ENCODE assay signal across 14 mouse cellular contexts in the genomic region with DNA sequence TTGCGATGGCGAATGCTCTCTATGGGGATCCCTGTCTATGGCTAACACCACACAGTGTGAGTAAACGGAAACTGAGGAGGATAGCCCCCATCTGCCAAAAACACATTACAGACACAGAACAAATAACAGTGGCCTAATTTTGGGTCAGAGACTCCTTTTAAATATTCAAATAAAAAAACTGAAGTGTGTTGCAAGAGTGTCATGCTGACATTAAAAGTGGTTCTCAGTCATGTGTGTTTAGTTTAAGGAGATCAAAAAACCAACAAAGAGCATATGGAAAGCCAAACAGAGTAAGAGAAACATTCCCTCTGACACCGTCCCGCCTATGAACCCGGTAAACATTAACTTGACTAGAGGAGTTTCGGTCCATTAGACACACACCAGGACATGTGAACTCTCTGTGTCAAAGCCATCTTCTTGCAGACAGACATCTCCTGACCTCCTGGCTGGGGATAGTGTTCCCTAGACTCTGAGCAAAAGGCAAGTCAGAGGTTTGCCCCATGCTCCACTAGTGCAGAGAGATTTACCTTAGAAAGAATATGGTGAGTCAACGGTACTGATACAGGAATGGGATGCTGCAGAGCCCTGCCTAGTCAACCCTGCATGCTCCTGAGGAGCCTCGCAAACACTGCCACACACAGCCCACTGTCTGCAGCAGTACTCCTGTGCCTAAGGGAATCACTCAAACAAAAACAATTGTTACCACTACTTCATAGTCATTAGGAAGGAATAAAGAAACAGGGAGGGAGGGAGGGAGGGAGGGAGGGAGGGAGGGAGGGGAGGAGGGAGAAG.
DNase-seq lines count a peak whose midpoint lies in the region; ATAC-seq and TF ChIP-seq lines count a peak whose summit lies in the region.
"Had no signal": no experiment of that assay in that cellular context is flagged by ENCODE, and none has a peak within 500 bp of the region (broad histone marks: within the 10 kb centered on the region; RNA-seq: fewer than 3 reads in every experiment).

No protein-coding gene starts in this region.

- no peaks in the 10 kb centered on the region for H3K36me3 ChIP-seq in lung, postnatal 0 days (ENCODE audit: insufficient read depth, low read length)

- H3K4me1 ChIP-seq in lung, postnatal 0 days (ENCODE audit: insufficient read depth, low read depth, low read length): peaks cover 6% of the 10 kb centered on the region; the same call in 1 of the 2 replicates

- peak; percentile 52; the same call in 1 of the 2 replicates for TF ChIP-seq EP300 in lung, postnatal 0 days (IDR thresholded peaks at IDR 0.05)

- no peak overlapping the region for H3K4me2 ChIP-seq in lung, postnatal 0 days (replicated peaks; ENCODE audit: low read depth, low read length)
- H3K4me2 ChIP-seq: midbrain, embryonic 11.5 days had no signal

- 29% methylated on average over 9 of the region's 9 CpGs for WGBS in lung, postnatal 0 days

- H3K27ac ChIP-seq in lung, postnatal 0 days (ENCODE audit: low read length): no peak overlapping the region; the same call in 1 of the 2 replicates

- H3K9ac ChIP-seq in lung, postnatal 0 days (replicated peaks; ENCODE audit: low read depth): no peak overlapping the region

- ATAC-seq in lung, postnatal 0 days: peak; percentile 46
- ATAC-seq: inflammation-experienced regulatory T-cells, adult 6 months had no signal

- no peak for TF ChIP-seq CTCF in lung, postnatal 0 days (IDR thresholded peaks at IDR 0.05)

- no peaks in the 10 kb centered on the region for H3K27me3 ChIP-seq in lung, postnatal 0 days (replicated peaks; ENCODE audit: insufficient read depth, low read length)

- peak; percentile 16 for DNase-seq in embryo, embryonic 9.5 days (ENCODE audit: extremely low spot score)
- DNase-seq in embryo, embryonic 11 days: no peak
- DNase-seq in lung, postnatal 0 days (ENCODE audit: low spot score): peak; percentile 60
- DNase-seq in lung, postnatal 4 days: no peak
- DNase-seq in kidney, postnatal 36 days: peak; percentile 60 to 88
- DNase-seq in yolk sac, embryonic 10.5 days (ENCODE audit: low spot score): peak; percentile 67
- no peak for DNase-seq in left cerebral cortex, adult 9 months (ENCODE audit: low spot score in 2 of 2)
- DNase-seq in layer of hippocampus, postnatal 10 days (ENCODE audit: low spot score in 2 of 2): no peak
- DNase-seq: adrenal gland, postnatal 10 days; cerebellum, postnatal 14 days; heart, adult 18-20 months; layer of hippocampus, postnatal 36 days had no signal

- H3K9me3 ChIP-seq in lung, postnatal 0 days (ENCODE audit: low read length): no peaks in the 10 kb centered on the region

- H3K4me3 ChIP-seq in lung, postnatal 0 days (ENCODE audit: low read depth, low read length): no peak overlapping the region

Comparison
In these comparisons a context has a peak if more than half of its experiments do, and no peak if none do; other contexts are left out.
1. DNase-seq: peak in embryo, embryonic 9.5 days (single experiment), lung, postnatal 0 days (single experiment), kidney, postnatal 36 days (2 of 2) and yolk sac, embryonic 10.5 days (single experiment); none in embryo, embryonic 11 days (single experiment), lung, postnatal 4 days (0 of 2), left cerebral cortex, adult 9 months (0 of 2) and layer of hippocampus, postnatal 10 days (0 of 2).